Mouse (Mus musculus): ENCODE data around the gene Rtf1.

- TF ChIP-seq CTCF (IDR thresholded peaks at IDR 0.05; ENCODE audit: control insufficient read depth, insufficient read depth, insufficient replicate concordance, low read depth, low read length) = no peak
- TF ChIP-seq POLR2A (IDR thresholded peaks at IDR 0.05; ENCODE audit: control insufficient read depth, low read depth, low read length) = no peak
Observed at GRCm38 (mm10) chr2:119763924-119764323, 89.1 kb downstream of the Rtf1 start.

Measured in testis, adult 2 months (tissue).